Mouse (Mus musculus) kidney, postnatal 0 days (tissue): ENCODE measurements around the gene Tex10. TPM values are rescaled to one million over a fixed set of nuclear protein-coding genes. Genes with fewer than 3 reads are reported as not detected.
"Not testable (repeated sequence)": the region's sequence is repeated elsewhere in the genome, so short reads cannot be mapped to it uniquely, and the experiment has no call there.

Experiments used
- ATAC-seq: fragments of 200-750 bp; cut with Nextera tagmentation; replicated peaks from 2 replicates; pipeline ENCODE4 v1.8.0; 2017; ENCODE audit warnings: low read depth, moderate number of reproducible peaks, moderate TSS enrichment, moderate library complexity; ENCODE audit not compliant: low FRiP score
- DNase-seq: peaks from one replicate; pipeline ENCODE4 v3.0.0-alpha.2; 2016; ENCODE audit warnings: low spot score
- H3K27ac ChIP-seq: fragments of 300-500 bp; sonication (generic); 2 replicates; pipeline ENCODE4 v1.5.1; 2014; ENCODE audit warnings: mild to moderate bottlenecking
- H3K27me3 ChIP-seq: fragments of 300-500 bp; sonication (generic); 2 replicates; pipeline ENCODE4 v1.6.1; 2014; ENCODE audit warnings: low read length, mixed read lengths; ENCODE audit not compliant: insufficient read depth
- H3K36me3 ChIP-seq: fragments of 300-500 bp; sonication (generic); 2 replicates; pipeline ENCODE4 v1.6.1; 2014; ENCODE audit warnings: low read length, mixed read lengths; ENCODE audit not compliant: insufficient read depth
- H3K4me1 ChIP-seq: fragments of 300-500 bp; sonication (generic); replicated peaks from 2 replicates; pipeline ENCODE4 v1.6.1; 2014; ENCODE audit warnings: antibody characterized with exemption, low read length, mixed read lengths; ENCODE audit not compliant: insufficient read depth
- H3K4me2 ChIP-seq: fragments of 300-500 bp; sonication (generic); 2 replicates; pipeline ENCODE4 v1.6.1; 2014; ENCODE audit warnings: mild to moderate bottlenecking, low read length, moderate library complexity, mixed read lengths
- H3K4me3 ChIP-seq: fragments of 300-500 bp; sonication (generic); replicated peaks from 2 replicates; pipeline ENCODE4 v1.5.1; 2014; ENCODE audit warnings: low read depth, low read length
- H3K9ac ChIP-seq: fragments of 300-500 bp; sonication (generic); 2 replicates; pipeline ENCODE4 v1.6.1; 2014; ENCODE audit warnings: low read depth, low read length
- H3K9me3 ChIP-seq: fragments of 300-500 bp; sonication (generic); replicated peaks from 2 replicates; pipeline ENCODE4 v1.6.1; 2016; ENCODE audit warnings: low read length, inconsistent platforms, mixed read lengths
- CTCF ChIP-seq: IDR thresholded peaks from 2 replicates; pipeline ENCODE4 v1.5.1; 2016; ENCODE audit warnings: antibody characterized with exemption, low read depth, mild to moderate bottlenecking, moderate library complexity
- WGBS: fragments of 180-500 bp; shearing (Covaris S2); extraction: QIAGEN DNeasy Blood & Tissue Kit; methylation state at CpG from one replicate; pipeline ENCODE4 v1.1.7; 2014; 5-methylcytosine and 5-hydroxymethylcytosine counted together
- polyA plus RNA-seq: library from polyadenylated mRNA; unstranded; fragments of >200 nt; fragmentation: Nextera tagmentation; extraction: Ambion mirVana; gene quantifications from 2 replicates; pipeline ENCODE4 v1.2.1, GENCODE M21; 2015

Gene Tex10
- polyA plus RNA-seq, 1 experiment from 2014 or later, result 36.5 TPM

- no peak overlapping the region for H3K4me3 ChIP-seq
- H3K27me3 ChIP-seq, result no peaks in the 10 kb centered on the region
- H3K36me3 ChIP-seq, result 0 out of 2 replicates have a peak, but pooled peaks cover 2% of the 10 kb centered on the region
- no peak overlapping the region for H3K4me2 ChIP-seq
- no peak overlapping the region for H3K9ac ChIP-seq
- no peak for TF ChIP-seq CTCF
- H3K4me1 ChIP-seq, result no peaks in the 10 kb centered on the region
- no peak overlapping the region for H3K27ac ChIP-seq
- WGBS, result 88% methylated on average over 8 of the region's 8 CpGs
- DNase-seq (no peak), ATAC-seq (no peak)
- no peaks in the 10 kb centered on the region for H3K9me3 ChIP-seq
Observed at GRCm38 (mm10) chr4:48413473-48413872, 59.8 kb downstream of the Tex10 start.

GRCm38 (mm10) chr4:48407350-48408039 lies 65.8 kb downstream of the Tex10 start:
- H3K9me3 ChIP-seq, result no peaks in the 10 kb centered on the region
- H3K9ac ChIP-seq, result no peak overlapping the region
- peak overlapping the region; percentile 15; the same call in 1 of the 2 replicates for H3K4me2 ChIP-seq
- ATAC-seq (peak; percentile 54; the same call in 1 of the 2 replicates), DNase-seq (peak; percentile 67)
- H3K27ac ChIP-seq, result no peak overlapping the region
- WGBS, result 45% methylated on average over 18 of the region's 18 CpGs
- no peaks in the 10 kb centered on the region for H3K36me3 ChIP-seq
- H3K27me3 ChIP-seq, result no peaks in the 10 kb centered on the region
- H3K4me3 ChIP-seq, result no peak overlapping the region
- H3K4me1 ChIP-seq, result no peaks in the 10 kb centered on the region
- TF ChIP-seq CTCF, result peak; percentile 87

- H3K4me1 ChIP-seq, H3K4me3 ChIP-seq, H3K27me3 ChIP-seq, H3K27ac ChIP-seq, H3K9me3 ChIP-seq, DNase-seq, H3K36me3 ChIP-seq, H3K4me2 ChIP-seq, ATAC-seq, H3K9ac ChIP-seq: not testable (repeated sequence)
- WGBS, result 91% methylated on average over 9 of the region's 10 CpGs
Observed at GRCm38 (mm10) chr4:48405724-48406491, 67.4 kb downstream of the Tex10 start.

GRCm38 (mm10) chr4:48403066-48403640 lies 70.1 kb downstream of the Tex10 start:
- DNase-seq (no peak), ATAC-seq (no peak)
- Histone ChIP-seq H3K27ac (no peak overlapping the region), H3K4me2 (no peak overlapping the region), H3K36me3 (no peaks in the 10 kb centered on the region), H3K4me1 (no peaks in the 10 kb centered on the region), H3K27me3 (no peaks in the 10 kb centered on the region), H3K9ac (no peak overlapping the region), H3K9me3 (no peaks in the 10 kb centered on the region), H3K4me3 (no peak overlapping the region)
- no peak for TF ChIP-seq CTCF
- WGBS, result 51% methylated on average over 16 of the region's 16 CpGs

GRCm38 (mm10) chr4:48396949-48397348 lies 76.3 kb downstream of the Tex10 start:
- no peak for TF ChIP-seq CTCF

GRCm38 (mm10) chr4:48382506-48382905 lies 90.8 kb downstream of the Tex10 start:
- ATAC-seq, result no peak
- Histone ChIP-seq H3K9me3 (no peaks in the 10 kb centered on the region), H3K4me3 (no peak overlapping the region), H3K27ac (no peak overlapping the region), H3K4me2 (no peak overlapping the region), H3K9ac (no peak overlapping the region), H3K36me3 (no peaks in the 10 kb centered on the region), H3K4me1 (no peaks in the 10 kb centered on the region), H3K27me3 (no peaks in the 10 kb centered on the region)
- no peak for TF ChIP-seq CTCF
- 82% methylated on average over 5 of the region's 5 CpGs for WGBS
- DNase-seq, result no peak

More at GRCm38 (mm10) chr4:48396949-48397348, 76.3 kb downstream of the Tex10 start:
- Histone ChIP-seq H3K4me1 (no peaks in the 10 kb centered on the region), H3K27ac (no peak overlapping the region), H3K36me3 (0 out of 2 replicates have a peak, but pooled peaks cover 4% of the 10 kb centered on the region), H3K9ac (no peak overlapping the region), H3K4me3 (no peak overlapping the region), H3K4me2 (no peak overlapping the region), H3K9me3 (no peaks in the 10 kb centered on the region), H3K27me3 (no peaks in the 10 kb centered on the region)
- DNase-seq, result no peak
- 94% methylated on average over 3 of the region's 3 CpGs for WGBS
- ATAC-seq, result no peak
